Comparison of ENCODE assay signal across 9 mouse cellular contexts in genomic region chr11:20858921-20859668, GRCm38 (mm10). TPM values are rescaled to one million over a fixed set of nuclear protein-coding genes. Genes with fewer than 3 reads are reported as not detected.
A peak's percentile ranks its signal among the peaks of the same experiment; 100 is the strongest.
DNase-seq lines count a peak whose midpoint lies in the region; ATAC-seq and TF ChIP-seq lines count a peak whose summit lies in the region.
"Had no signal": no experiment of that assay in that cellular context is flagged by ENCODE, and none has a peak within 500 bp of the region (broad histone marks: within the 10 kb centered on the region; RNA-seq: fewer than 3 reads in every experiment).

No protein-coding gene starts in this region.

- no peaks in the 10 kb centered on the region for H3K36me3 ChIP-seq in hindbrain, postnatal 0 days (ENCODE audit: insufficient read depth, low read length)
- H3K36me3 ChIP-seq in midbrain, embryonic 12.5 days, result no peaks in the 10 kb centered on the region
- no peaks in the 10 kb centered on the region for H3K36me3 ChIP-seq in stomach, embryonic 16.5 days (ENCODE audit: control insufficient read depth, insufficient read depth, low read length)

- intact Hi-C loops in gastrocnemius, postnatal 14 days (cut with DNase I; ENCODE audit: low total_unique reads), result no loop called here

- WGBS in hindbrain, postnatal 0 days, result 12% methylated on average over 9 of the region's 9 CpGs
- WGBS in midbrain, embryonic 12.5 days, result 41% methylated on average over 9 of the region's 9 CpGs
- WGBS in stomach, embryonic 16.5 days, result 9% methylated on average over 9 of the region's 9 CpGs

- TF ChIP-seq CTCF in hindbrain, postnatal 0 days (IDR thresholded peaks at IDR 0.05; ENCODE audit: low read depth), result no peak

- peak; percentile 83 for DNase-seq in adrenal gland, postnatal 14 days
- peak; percentile 53 for DNase-seq in embryo, embryonic 10.5 days (ENCODE audit: low spot score)
- peak; percentile 85 for DNase-seq in gastrocnemius, postnatal 14 days
- peak; percentile 92 for DNase-seq in hindbrain, postnatal 0 days (ENCODE audit: low spot score)
- DNase-seq in left cerebral cortex, adult 11 months (ENCODE audit: low spot score), result peak; percentile 65

- H3K9ac ChIP-seq in hindbrain, postnatal 0 days (replicated peaks; ENCODE audit: low read length), result no peak overlapping the region
- no peak overlapping the region for H3K9ac ChIP-seq in midbrain, embryonic 12.5 days (replicated peaks)
- H3K9ac ChIP-seq in stomach, embryonic 16.5 days (ENCODE audit: low read length), result peak overlapping the region; percentile 27; the same call in 1 of the 2 replicates

- H3K4me3 ChIP-seq in hindbrain, postnatal 0 days (ENCODE audit: low read length), result no peak overlapping the region
- no peak overlapping the region for H3K4me3 ChIP-seq in midbrain, embryonic 12.5 days
- H3K4me3 ChIP-seq in stomach, embryonic 16.5 days (replicated peaks; ENCODE audit: low read length), result peak overlapping the region; percentile 20
- H3K4me3 ChIP-seq: erythroblast, embryonic 14.5 days had no signal

- H3K27ac ChIP-seq in hindbrain, postnatal 0 days, result peak overlapping the region; percentile 73
- H3K27ac ChIP-seq in midbrain, embryonic 12.5 days (replicated peaks), result 0 out of 2 replicates have a peak overlapping the region, but pooled peaks have one; percentile 1
- H3K27ac ChIP-seq in stomach, embryonic 16.5 days (ENCODE audit: low read length), result peak overlapping the region; percentile 95

- 0 out of 2 replicates have a peak, but pooled peaks cover 3% of the 10 kb centered on the region for H3K4me1 ChIP-seq in hindbrain, postnatal 0 days (ENCODE audit: insufficient read depth, low read length)
- H3K4me1 ChIP-seq in midbrain, embryonic 12.5 days, result peaks cover 29% of the 10 kb centered on the region
- peaks cover 16% of the 10 kb centered on the region for H3K4me1 ChIP-seq in stomach, embryonic 16.5 days (ENCODE audit: control insufficient read depth, insufficient read depth, low read length)

- H3K4me2 ChIP-seq in hindbrain, postnatal 0 days (ENCODE audit: low read depth, low read length), result peak overlapping the region; percentile 23
- H3K4me2 ChIP-seq in midbrain, embryonic 12.5 days (replicated peaks), result no peak overlapping the region
- peak overlapping the region; percentile 43 for H3K4me2 ChIP-seq in stomach, embryonic 16.5 days (ENCODE audit: low read depth, low read length)

- H3K9me3 ChIP-seq in hindbrain, postnatal 0 days (ENCODE audit: low read length), result no peaks in the 10 kb centered on the region
- H3K9me3 ChIP-seq in midbrain, embryonic 12.5 days, result no peaks in the 10 kb centered on the region
- no peaks in the 10 kb centered on the region for H3K9me3 ChIP-seq in stomach, embryonic 16.5 days (replicated peaks; ENCODE audit: control insufficient read depth, low read length)

- peak; percentile 97 for ATAC-seq in hindbrain, postnatal 0 days
- ATAC-seq in midbrain, embryonic 12.5 days (ENCODE audit: low FRiP score, low read depth), result no peak
- peak; percentile 90 for ATAC-seq in stomach, embryonic 16.5 days (ENCODE audit: insufficient read depth, low FRiP score)
- ATAC-seq in activated CD4-positive, CD25-positive, alpha-beta regulatory T cell, adult 4 months, result no peak

- H3K27me3 ChIP-seq in hindbrain, postnatal 0 days (ENCODE audit: insufficient read depth, low read length), result no peaks in the 10 kb centered on the region
- H3K27me3 ChIP-seq in midbrain, embryonic 12.5 days, result peaks cover 11% of the 10 kb centered on the region; the same call in 1 of the 2 replicates
- H3K27me3 ChIP-seq in stomach, embryonic 16.5 days (ENCODE audit: control insufficient read depth, insufficient read depth, low read length), result no peaks in the 10 kb centered on the region

RNA-seq across cellular contexts. Expression of gene Lgalsl, which starts 28.2 kb away (rescaled TPM):
- 23.9 and 27.7 TPM in 2 replicates for total RNA-seq in adrenal gland, postnatal 14 days (2021)
- total RNA-seq in gastrocnemius, postnatal 14 days (2021), result 10 to 100 TPM; 59.2 to 59.6 TPM
- 80.0 and 83.7 TPM in 2 replicates for total RNA-seq in hindbrain, postnatal 0 days (2014; rRNA removed)
- 80.0 and 81.8 TPM in 2 replicates for polyA plus RNA-seq in hindbrain, postnatal 0 days (2015; fragmentation: Nextera tagmentation; extraction: Ambion mirVana)
- 39.1 and 43.1 TPM in 2 replicates for polyA plus RNA-seq in midbrain, embryonic 12.5 days (2016; fragmentation: Nextera tagmentation; extraction: Ambion mirVana)
- polyA plus RNA-seq in stomach, embryonic 16.5 days (2015; fragmentation: Nextera tagmentation; extraction: Ambion mirVana), result 29.9 and 33.6 TPM in 2 replicates
- 10 to 100 TPM; 11.9 to 18.5 TPM for polyA plus RNA-seq in activated CD4-positive, CD25-positive, alpha-beta regulatory T cell, adult 4 months (2017; shearing (Covaris generic))

Comparison
In these comparisons a context has a peak if more than half of its experiments do, and no peak if none do; other contexts are left out.
1. ATAC-seq: peak in hindbrain, postnatal 0 days (single experiment) and stomach, embryonic 16.5 days (single experiment); none in midbrain, embryonic 12.5 days (single experiment) and activated CD4-positive, CD25-positive, alpha-beta regulatory T cell, adult 4 months (single experiment).
2. H3K27ac ChIP-seq: peak in every context shown above with its lines; median percentile 95 in stomach, embryonic 16.5 days; 73 in hindbrain, postnatal 0 days; 1 in midbrain, embryonic 12.5 days.
3. Peak in every context shown above with its lines, with median percentiles within 50 percentile points of each other: DNase-seq.